Mouse (Mus musculus): ENCODE measurements at regions not wholly inside any gene's neighbourhood (a gene's known extent, or its start where the extent isn't known, plus 50 kb on each side); places are given as distances from the start of the nearest gene placed in this dataset.

- no peak for TF ChIP-seq POLR2A (IDR thresholded peaks at IDR 0.05; ENCODE audit: extremely low read depth, insufficient read depth, low read length)
- TF ChIP-seq CTCF (IDR thresholded peaks at IDR 0.05; ENCODE audit: low read depth, low read length): no peak
Observed at GRCm38 (mm10) chr10:91295345-91295744, 114.2 kb upstream of the Tmpo start.

Data from liver, adult 2 months (tissue).